Mouse (Mus musculus) G1E (cell line): ENCODE data around the gene Retreg3.

Experiments
- CTCF ChIP-seq: IDR thresholded peaks from 2 replicates; pipeline ENCODE4 v1.5.1; 2012; ENCODE audit warnings: low read depth, low read length, inconsistent platforms, mixed read lengths
- GATA1 ChIP-seq: IDR thresholded peaks from 2 replicates; pipeline ENCODE4 v1.6.1; 2012; ENCODE audit warnings: borderline replicate concordance, low read length, inconsistent platforms, mixed read lengths

DNA sequence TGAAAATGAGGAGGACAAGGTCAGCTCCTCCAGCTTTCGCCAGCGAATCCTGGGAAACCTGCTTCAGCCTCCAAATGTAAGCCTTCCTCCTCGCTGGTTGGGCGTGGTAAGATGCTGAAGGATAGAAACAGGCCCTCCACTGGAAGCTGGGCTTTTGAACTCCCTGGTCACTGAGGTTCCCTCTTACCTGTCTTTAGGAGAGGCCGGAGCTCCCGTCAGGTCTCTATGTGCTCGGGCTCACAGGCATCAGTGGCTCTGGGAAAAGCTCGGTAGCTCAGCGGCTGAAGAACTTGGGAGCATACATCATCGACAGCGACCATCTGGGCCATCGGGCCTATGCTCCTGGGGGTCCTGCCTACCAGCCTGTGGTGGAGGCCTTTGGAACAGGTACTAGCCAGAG is 34.9 kb downstream of the Retreg3 start:
- no peak for TF ChIP-seq CTCF
- no peak for TF ChIP-seq GATA1
